Mouse (Mus musculus) hematopoietic stem cell, adult 5-6 weeks (primary cell): ENCODE data around the gene Hoxa7. TPM values are rescaled to one million over a fixed set of nuclear protein-coding genes. Genes with fewer than 3 reads are reported as not detected.

Experiments
- ATAC-seq, 2 experiments: fragments of 125-278 bp in 1 of 2; replicated peaks in 1 of 2; 2 replicates each; pipeline ENCODE4 v1.8.0; 2016 to 2017; ENCODE audit warnings: inconsistent platforms in 2 of 2, mild to moderate bottlenecking in 2 of 2, moderate number of reproducible peaks in 2 of 2, low read depth in 1 of 2, moderate TSS enrichment in 1 of 2; ENCODE audit not compliant: low FRiP score in 2 of 2, poor library complexity in 2 of 2, severe bottlenecking in 2 of 2, insufficient read depth in 1 of 2, low TSS enrichment in 1 of 2
- total RNA-seq: library from RNA; stranded (forward); fragments of 172-1452, 232-1000 nt; gene quantifications from 2 replicates; pipeline ENCODE4 v1.2.3, GENCODE M21; 2017

The Hoxa7 gene
- total RNA-seq, 1 experiment from 2014 or later = 15.6 TPM

- no peak for ATAC-seq
These were observed 55.9 kb downstream of the Hoxa7 start for GRCm38 (mm10) chr6:52165441-52166370.

- ATAC-seq = no peak
These were observed 56.8 kb downstream of the Hoxa7 start, which contains the start of gene Hoxa2 for GRCm38 (mm10) chr6:52164626-52165440. Hoxa2 (minus strand) TSS chr6:52164831.

Other genes starting within 250 kb of the Hoxa7 start
- gene Skap2, start 209.3 kb downstream of the Hoxa7 start, total RNA-seq = 218 and 241 TPM in 2 replicates
- gene Hoxa1, start 63.5 kb downstream of the Hoxa7 start, total RNA-seq = not detected in 2 replicates
- 1.2 and 3.8 TPM in 2 replicates for gene Hoxa2, start 57.0 kb downstream of the Hoxa7 start, total RNA-seq
- gene 5730596B20Rik, start 44.4 kb downstream of the Hoxa7 start, total RNA-seq = not detected in 2 replicates
- gene Hoxa4, start 30.1 kb downstream of the Hoxa7 start, total RNA-seq = 0.81 and 1.6 TPM in 2 replicates
- gene Hoxa5, start 17.3 kb downstream of the Hoxa7 start, total RNA-seq = 9.4 and 10.6 TPM in 2 replicates
- 3.8 and 5.8 TPM in 2 replicates for gene Hoxa6, start 13.1 kb downstream of the Hoxa7 start, total RNA-seq
- gene Hoxa3, start 8.5 kb downstream of the Hoxa7 start, total RNA-seq = 3.7 and 6.3 TPM in 2 replicates
- gene Gm28308, start 8.5 kb downstream of the Hoxa7 start, total RNA-seq = not detected in 2 replicates
- 122 and 157 TPM in 2 replicates for gene Hoxa9, start 9.2 kb upstream of the Hoxa7 start, total RNA-seq
- 12.2 and 17.2 TPM in 2 replicates for gene Hoxa10, start 19.0 kb upstream of the Hoxa7 start, total RNA-seq
- not detected in 2 replicates for gene Hoxa11, start 24.0 kb upstream of the Hoxa7 start, total RNA-seq
- not detected in 2 replicates for gene Hoxa13, start 39.0 kb upstream of the Hoxa7 start, total RNA-seq
- gene Evx1, start 91.6 kb upstream of the Hoxa7 start, total RNA-seq = not detected in 2 replicates